Mouse (Mus musculus): ENCODE measurements around the gene Spaca6.

Spaca6 gene

GRCm38 (mm10) chr17:17845187-17846027, 18.4 kb downstream of the Spaca6 start:
- peak; percentile 66 for DNase-seq

- no peak for DNase-seq
Observed at GRCm38 (mm10) chr17:17848988-17849387, 22.0 kb downstream of the Spaca6 start.

GRCm38 (mm10) chr17:17849906-17850712, 23.2 kb downstream of the Spaca6 start:
- DNase-seq: no peak

GRCm38 (mm10) chr17:17855064-17855838, 28.3 kb downstream of the Spaca6 start, which contains the start of gene Has1:
Has1 (minus strand) TSS chr17:17855205.
- DNase-seq: no peak

GRCm38 (mm10) chr17:17856612-17857011, 29.7 kb downstream of the Spaca6 start:
- peak; percentile 17 for DNase-seq

GRCm38 (mm10) chr17:17857446-17857845, 30.5 kb downstream of the Spaca6 start:
- no peak for DNase-seq

GRCm38 (mm10) chr17:17860110-17860509, 33.2 kb downstream of the Spaca6 start:
- no peak for DNase-seq

- DNase-seq: peak; percentile 52
Observed at GRCm38 (mm10) chr17:17862360-17862759, 35.4 kb downstream of the Spaca6 start.

GRCm38 (mm10) chr17:17865168-17865567, 38.2 kb downstream of the Spaca6 start:
- peak; percentile 63 for DNase-seq

- DNase-seq: peak; percentile 38
Observed at GRCm38 (mm10) chr17:17866801-17867469, 40.0 kb downstream of the Spaca6 start.

- no peak for DNase-seq
Observed at GRCm38 (mm10) chr17:17870892-17871550, 44.1 kb downstream of the Spaca6 start.

- DNase-seq: peak; percentile 24
Observed at GRCm38 (mm10) chr17:17871697-17872096, 44.7 kb downstream of the Spaca6 start.

- no peak for DNase-seq
Observed at GRCm38 (mm10) chr17:17879347-17879746, 52.4 kb downstream of the Spaca6 start.

- DNase-seq: no peak
Observed at GRCm38 (mm10) chr17:17882672-17883071, 55.7 kb downstream of the Spaca6 start.

GRCm38 (mm10) chr17:17883840-17884239, 56.9 kb downstream of the Spaca6 start, which contains the start of gene Fpr1:
Fpr1 (minus strand) TSS chr17:17883940.
- DNase-seq: no peak

GRCm38 (mm10) chr17:17887774-17888248, 60.9 kb downstream of the Spaca6 start, which contains the start of the genes Fpr2 and Fpr3:
Fpr2 (plus strand) TSS chr17:17887824.
Fpr3 (plus strand) TSS chr17:17887852.
- DNase-seq: no peak

- no peak for DNase-seq
Observed at GRCm38 (mm10) chr17:17889732-17890425, 62.9 kb downstream of the Spaca6 start.
